ENCODE assay signal across 9 mouse cellular contexts in genomic region chr3:138853996-138854836, GRCm38 (mm10).
DNase-seq lines count a peak whose midpoint lies in the region; ATAC-seq lines count a peak whose summit lies in the region.
"Had no signal": no experiment of that assay in that cellular context is flagged by ENCODE, and none has a peak within 500 bp of the region (broad histone marks: within the 10 kb centered on the region; RNA-seq: fewer than 3 reads in every experiment).

No protein-coding gene starts in this region.

- no peak overlapping the region for H3K4me3 ChIP-seq in limb, embryonic 15.5 days
- no peak overlapping the region for H3K4me3 ChIP-seq in limb, embryonic 10.5 days
- H3K4me3 ChIP-seq in forebrain, embryonic 13.5 days, result no peak overlapping the region

- no peaks in the 10 kb centered on the region for H3K9me3 ChIP-seq in limb, embryonic 15.5 days
- no peaks in the 10 kb centered on the region for H3K9me3 ChIP-seq in limb, embryonic 10.5 days (replicated peaks)
- H3K9me3 ChIP-seq in forebrain, embryonic 13.5 days (replicated peaks), result no peaks in the 10 kb centered on the region

- peaks cover 76% of the 10 kb centered on the region for H3K4me1 ChIP-seq in limb, embryonic 15.5 days
- H3K4me1 ChIP-seq in limb, embryonic 10.5 days, result peaks cover 90% of the 10 kb centered on the region
- H3K4me1 ChIP-seq in forebrain, embryonic 13.5 days, result peaks cover 100% of the 10 kb centered on the region

- no peak for DNase-seq in limb, embryonic 10.5 days (ENCODE audit: low spot score)
- peak; percentile 60 to 62 for DNase-seq in left cerebral cortex, postnatal 36 days (ENCODE audit: low spot score in 2 of 2)
- peak; percentile 26 to 68 for DNase-seq in right cerebral cortex, postnatal 36 days (ENCODE audit: low spot score in 2 of 2)
- no peak for DNase-seq in spleen, postnatal 14 days (ENCODE audit: low spot score in 2 of 2)
- no peak for DNase-seq in kidney, postnatal 25 days
- DNase-seq in kidney, postnatal 36 days, result no peak
- DNase-seq: kidney, postnatal 14 days had no signal

- no peak for ATAC-seq in limb, embryonic 15.5 days (ENCODE audit: insufficient number of reproducible peaks, low FRiP score, low TSS enrichment, low read depth)
- ATAC-seq in forebrain, embryonic 13.5 days, result peak; percentile 42

- 56% methylated on average over 16 of the region's 16 CpGs for WGBS in limb, embryonic 15.5 days
- 90% methylated on average over 16 of the region's 16 CpGs for WGBS in limb, embryonic 10.5 days
- WGBS in forebrain, embryonic 13.5 days, result 14% methylated on average over 16 of the region's 16 CpGs

- H3K4me2 ChIP-seq in limb, embryonic 15.5 days, result no peak overlapping the region
- H3K4me2 ChIP-seq in forebrain, embryonic 13.5 days, result peak overlapping the region; percentile 41

- H3K27ac ChIP-seq in limb, embryonic 15.5 days, result peak overlapping the region; percentile 30; the same call in 1 of the 2 replicates
- H3K27ac ChIP-seq in limb, embryonic 10.5 days, result no peak overlapping the region
- peak overlapping the region; percentile 75 for H3K27ac ChIP-seq in forebrain, embryonic 13.5 days

- no peaks in the 10 kb centered on the region for H3K27me3 ChIP-seq in limb, embryonic 15.5 days
- no peaks in the 10 kb centered on the region for H3K27me3 ChIP-seq in limb, embryonic 10.5 days (ENCODE audit: low read depth, poor library complexity, severe bottlenecking)
- H3K27me3 ChIP-seq in forebrain, embryonic 13.5 days, result no peaks in the 10 kb centered on the region

- no peaks in the 10 kb centered on the region for H3K36me3 ChIP-seq in limb, embryonic 15.5 days
- H3K36me3 ChIP-seq in limb, embryonic 10.5 days, result no peaks in the 10 kb centered on the region
- no peaks in the 10 kb centered on the region for H3K36me3 ChIP-seq in forebrain, embryonic 13.5 days (ENCODE audit: poor library complexity, severe bottlenecking)

- H3K9ac ChIP-seq in limb, embryonic 15.5 days, result no peak overlapping the region
- H3K9ac ChIP-seq in forebrain, embryonic 13.5 days, result 0 out of 2 replicates have a peak overlapping the region, but pooled peaks have one; percentile 10

- intact Hi-C loops in left cerebral cortex, postnatal 36 days (cut with DNase I), result loop anchor here (5.0 kb wide), 1 partner anchor 52 kb away; no protein-coding TSS in a partner anchor

Comparison
In these comparisons a context has a peak if more than half of its experiments do, and no peak if none do; other contexts are left out.
1. DNase-seq: peak in left cerebral cortex, postnatal 36 days (2 of 2) and right cerebral cortex, postnatal 36 days (2 of 2); none in limb, embryonic 10.5 days (single experiment), spleen, postnatal 14 days (0 of 2), kidney, postnatal 25 days (0 of 2) and kidney, postnatal 36 days (0 of 2).